8 mouse cellular contexts compared by ENCODE assay signal in the genomic region with DNA sequence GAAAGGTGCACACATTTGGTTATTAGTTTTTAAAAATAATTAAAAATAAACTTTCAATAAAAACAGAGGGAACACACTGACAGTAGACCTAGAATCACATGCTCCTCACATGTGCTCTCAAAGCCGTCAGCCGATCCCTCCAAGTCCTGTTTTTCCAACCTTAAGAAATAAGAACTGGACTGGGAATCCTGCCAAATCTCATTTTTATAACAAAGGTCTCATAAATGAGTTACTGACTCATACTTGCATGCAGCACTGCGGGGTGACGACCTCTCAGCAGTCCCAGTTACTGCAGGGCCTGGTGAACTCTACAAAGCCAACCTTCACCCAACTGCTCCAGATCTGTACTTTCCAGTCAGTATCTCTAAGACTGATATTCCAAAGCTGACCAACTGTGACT. TPM values are rescaled to one million over a fixed set of nuclear protein-coding genes. Genes with fewer than 3 reads are reported as not detected.
DNase-seq lines count a peak whose midpoint lies in the region; ATAC-seq and TF ChIP-seq lines count a peak whose summit lies in the region.

No protein-coding gene starts in this region.

- ATAC-seq in forebrain, embryonic 14.5 days = peak; percentile 40; the same call in 1 of the 2 replicates
- ATAC-seq in forebrain, embryonic 13.5 days = no peak
- ATAC-seq in kidney, postnatal 0 days (replicated peaks; ENCODE audit: low FRiP score, low read depth) = peak; percentile 84

- H3K4me1 ChIP-seq in forebrain, embryonic 14.5 days (ENCODE audit: control insufficient read depth, insufficient read depth, low read length) = no peaks in the 10 kb centered on the region
- no peaks in the 10 kb centered on the region for H3K4me1 ChIP-seq in forebrain, embryonic 13.5 days
- H3K4me1 ChIP-seq in kidney, postnatal 0 days (replicated peaks; ENCODE audit: insufficient read depth, low read length) = peaks cover 9% of the 10 kb centered on the region
- H3K4me1 ChIP-seq in midbrain, embryonic 10.5 days = peaks cover 16% of the 10 kb centered on the region

- H3K27ac ChIP-seq in forebrain, embryonic 14.5 days (ENCODE audit: low read depth, low read length) = no peak overlapping the region
- H3K27ac ChIP-seq in forebrain, embryonic 13.5 days = no peak overlapping the region
- H3K27ac ChIP-seq in kidney, postnatal 0 days = peak overlapping the region; percentile 26; the same call in 1 of the 2 replicates
- no peak overlapping the region for H3K27ac ChIP-seq in midbrain, embryonic 10.5 days (replicated peaks)

- H3K4me3 ChIP-seq in forebrain, embryonic 14.5 days (ENCODE audit: low read depth, low read length) = no peak overlapping the region
- H3K4me3 ChIP-seq in forebrain, embryonic 13.5 days = no peak overlapping the region
- no peak overlapping the region for H3K4me3 ChIP-seq in kidney, postnatal 0 days (replicated peaks; ENCODE audit: low read depth, low read length)
- H3K4me3 ChIP-seq in midbrain, embryonic 10.5 days = no peak overlapping the region

- 53% methylated on average over 4 of the region's 4 CpGs for WGBS in forebrain, embryonic 14.5 days
- 58% methylated on average over 4 of the region's 4 CpGs for WGBS in forebrain, embryonic 13.5 days
- 26% methylated on average over 4 of the region's 4 CpGs for WGBS in kidney, postnatal 0 days
- whole genome bisulfite sequencing in midbrain, embryonic 10.5 days = 90% methylated on average over 4 of the region's 4 CpGs

- H3K36me3 ChIP-seq in forebrain, embryonic 14.5 days (ENCODE audit: control insufficient read depth, insufficient read depth, low read length) = no peaks in the 10 kb centered on the region
- H3K36me3 ChIP-seq in forebrain, embryonic 13.5 days (ENCODE audit: poor library complexity, severe bottlenecking) = no peaks in the 10 kb centered on the region
- 0 out of 2 replicates have a peak, but pooled peaks cover 2% of the 10 kb centered on the region for H3K36me3 ChIP-seq in kidney, postnatal 0 days (ENCODE audit: insufficient read depth, low read length)
- H3K36me3 ChIP-seq in midbrain, embryonic 10.5 days = no peaks in the 10 kb centered on the region

- H3K27me3 ChIP-seq in forebrain, embryonic 14.5 days (replicated peaks; ENCODE audit: control insufficient read depth, insufficient read depth, low read length) = no peaks in the 10 kb centered on the region
- H3K27me3 ChIP-seq in forebrain, embryonic 13.5 days = no peaks in the 10 kb centered on the region
- no peaks in the 10 kb centered on the region for H3K27me3 ChIP-seq in kidney, postnatal 0 days (ENCODE audit: insufficient read depth, low read length)
- H3K27me3 ChIP-seq in midbrain, embryonic 10.5 days (ENCODE audit: low read depth, poor library complexity, severe bottlenecking) = no peaks in the 10 kb centered on the region

- no peaks in the 10 kb centered on the region for H3K9me3 ChIP-seq in forebrain, embryonic 14.5 days (replicated peaks; ENCODE audit: control insufficient read depth, low read length)
- no peaks in the 10 kb centered on the region for H3K9me3 ChIP-seq in forebrain, embryonic 13.5 days (replicated peaks)
- H3K9me3 ChIP-seq in kidney, postnatal 0 days (replicated peaks; ENCODE audit: low read length) = no peaks in the 10 kb centered on the region
- no peaks in the 10 kb centered on the region for H3K9me3 ChIP-seq in midbrain, embryonic 10.5 days (replicated peaks)

- no peak overlapping the region for H3K9ac ChIP-seq in forebrain, embryonic 14.5 days (ENCODE audit: low read length)
- H3K9ac ChIP-seq in forebrain, embryonic 13.5 days = no peak overlapping the region
- H3K9ac ChIP-seq in kidney, postnatal 0 days (ENCODE audit: low read depth, low read length) = no peak overlapping the region

- DNase-seq in forebrain, embryonic 14.5 days (ENCODE audit: low spot score) = peak; percentile 53
- DNase-seq in urinary bladder, postnatal 14 days (ENCODE audit: low spot score) = peak; percentile 53
- no peak for DNase-seq in urinary bladder, postnatal 10 days (ENCODE audit: low spot score)
- DNase-seq in kidney, postnatal 0 days (ENCODE audit: low spot score) = peak; percentile 83
- DNase-seq in telencephalon, adult 2 months (ENCODE audit: low read depth, low spot score) = peak; percentile 39
- DNase-seq in thymus, adult 18-20 months = no peak
- DNase-seq in midbrain, embryonic 10.5 days (ENCODE audit: low spot score) = no peak

- TF ChIP-seq CTCF in kidney, postnatal 0 days (IDR thresholded peaks at IDR 0.05; ENCODE audit: low read depth) = no peak

- no peak overlapping the region for H3K4me2 ChIP-seq in forebrain, embryonic 14.5 days (ENCODE audit: low read length)
- H3K4me2 ChIP-seq in forebrain, embryonic 13.5 days = no peak overlapping the region
- H3K4me2 ChIP-seq in kidney, postnatal 0 days (ENCODE audit: low read length) = no peak overlapping the region

RNA-seq across cellular contexts. Expression of a gene that starts 58.5 kb away (rescaled TPM):
- polyA plus RNA-seq in forebrain, embryonic 14.5 days (2014; fragmentation: Nextera tagmentation; extraction: Ambion mirVana) = 101 and 114 TPM in 2 replicates
- 85.6 and 94.0 TPM in 2 replicates for polyA plus RNA-seq in forebrain, embryonic 13.5 days (2015; fragmentation: Nextera tagmentation; extraction: Ambion mirVana)
- 117 and 119 TPM in 2 replicates for polyA plus RNA-seq in kidney, postnatal 0 days (2015; fragmentation: Nextera tagmentation; extraction: Ambion mirVana)
- polyA plus RNA-seq in midbrain, embryonic 10.5 days (2016; fragmentation: Nextera tagmentation; extraction: Ambion mirVana) = 61.9 and 74.7 TPM in 2 replicates

Comparison
In these comparisons a context has a peak if more than half of its experiments do, and no peak if none do; other contexts are left out.
1. DNase-seq: peak in forebrain, embryonic 14.5 days (single experiment), urinary bladder, postnatal 14 days (single experiment), kidney, postnatal 0 days (single experiment) and telencephalon, adult 2 months (single experiment); none in urinary bladder, postnatal 10 days (single experiment), thymus, adult 18-20 months (0 of 2) and midbrain, embryonic 10.5 days (single experiment).